Mouse (Mus musculus): Measurements from ENCODE around the gene Nkx3-2. TPM values are rescaled to one million over a fixed set of nuclear protein-coding genes. Genes with fewer than 3 reads are reported as not detected.

Gene Nkx3-2
- polyA plus RNA-seq (2015; fragmentation: Nextera tagmentation; extraction: Ambion mirVana) = 1.9 and 2.5 TPM in 2 replicates

DNA sequence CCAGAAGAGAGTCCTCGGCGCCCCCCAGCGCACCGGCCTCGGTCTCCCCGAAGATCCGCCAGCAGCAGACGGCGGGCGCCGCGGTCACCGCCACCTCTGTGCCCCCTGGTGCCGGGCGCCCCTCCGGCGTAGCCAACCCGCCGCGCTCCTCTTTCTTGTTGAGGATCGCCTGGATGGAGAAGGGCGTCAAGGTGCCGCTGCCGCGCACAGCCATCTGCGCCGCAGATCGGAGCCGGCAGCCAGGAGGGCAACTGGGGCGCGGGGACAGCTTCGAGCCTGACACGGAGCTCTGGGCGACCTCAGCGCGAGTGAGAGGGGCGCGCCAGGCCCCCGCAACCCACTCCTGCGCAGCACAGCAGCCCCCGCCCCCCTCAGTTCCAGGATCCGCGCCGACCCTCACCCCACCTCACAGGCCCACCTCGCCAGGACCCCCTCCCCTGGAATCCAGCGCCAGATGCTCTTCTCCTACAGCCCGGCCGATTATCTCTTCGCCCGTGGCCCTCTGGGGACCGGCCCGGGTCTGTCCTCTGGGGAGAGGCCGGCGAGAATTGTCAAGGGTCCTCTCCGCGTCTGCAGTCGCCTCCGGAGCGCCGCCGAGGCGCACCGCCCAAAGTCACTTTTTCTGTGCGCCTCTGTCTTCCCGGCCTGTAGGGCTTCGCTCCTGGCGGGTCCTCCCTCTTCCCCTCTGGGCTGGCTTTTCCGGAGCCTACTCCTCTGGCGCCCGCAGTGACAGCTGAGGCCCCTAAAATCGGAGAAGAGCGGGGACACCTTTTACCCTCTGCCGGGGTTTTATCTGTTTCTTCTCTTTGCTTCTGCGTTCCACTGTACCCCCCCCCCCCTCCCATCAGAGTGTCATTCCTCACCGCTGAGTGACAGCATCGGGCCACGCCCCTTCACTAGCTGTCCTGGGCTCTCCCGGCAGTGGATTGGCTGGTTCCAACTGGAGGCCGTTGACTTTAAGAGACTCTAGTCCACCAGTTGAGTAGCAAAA, at the start of gene Nkx3-2:
Gene Nkx3-2, minus strand, starts transcription at position 771 of the 991 bp plus-strand sequence.
- Histone ChIP-seq H3K9me3 (replicated peaks; ENCODE audit: control insufficient read depth, low read length) (no peaks in the 10 kb centered on the region), H3K27me3 (ENCODE audit: control insufficient read depth, insufficient read depth, low read length) (peaks cover 68% of the 10 kb centered on the region), H3K36me3 (ENCODE audit: control insufficient read depth, insufficient read depth, low read length) (no peaks in the 10 kb centered on the region), H3K4me1 (ENCODE audit: control insufficient read depth, insufficient read depth, low read length) (peaks cover 5% of the 10 kb centered on the region; the same call in 1 of the 2 replicates), H3K4me2 (ENCODE audit: low read depth, low read length) (peak within 1 kb of the TSS; percentile 50), H3K4me3 (replicated peaks; ENCODE audit: low read length) (peak within 1 kb of the TSS; percentile 46), H3K27ac (ENCODE audit: low read length) (peak within 1 kb of the TSS; percentile 43; the same call in 1 of the 2 replicates), H3K9ac (ENCODE audit: low read length) (peak within 1 kb of the TSS; percentile 60)
- WGBS = under 1% methylated on average over 78 of the region's 79 CpGs
- ATAC-seq (ENCODE audit: insufficient read depth, low FRiP score) = peak; percentile 82

DNA sequence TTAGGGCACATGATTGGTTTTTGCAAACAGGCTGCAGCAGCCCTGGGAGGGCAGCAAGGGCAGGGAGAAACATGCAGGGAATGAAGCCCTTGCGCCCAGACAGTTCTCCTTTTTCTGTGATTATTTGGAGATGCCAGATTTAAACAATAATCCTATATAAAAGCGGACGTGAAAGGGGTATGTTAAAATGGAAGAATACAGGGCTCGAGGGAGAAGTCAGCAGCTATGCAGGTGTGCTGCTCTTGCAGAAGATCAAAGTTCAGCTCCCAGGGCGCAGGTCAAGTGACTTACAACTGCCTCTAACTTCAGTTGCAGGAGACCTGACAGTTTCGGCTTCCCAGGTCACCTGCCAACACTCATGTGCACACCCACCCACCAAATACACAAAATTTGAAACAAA, 48.2 kb upstream of the Nkx3-2 start:
- Histone ChIP-seq H3K4me2 (ENCODE audit: low read depth, low read length) (no peak overlapping the region), H3K9ac (ENCODE audit: low read length) (no peak overlapping the region), H3K9me3 (replicated peaks; ENCODE audit: control insufficient read depth, low read length) (no peaks in the 10 kb centered on the region), H3K27ac (ENCODE audit: low read length) (no peak overlapping the region), H3K27me3 (ENCODE audit: control insufficient read depth, insufficient read depth, low read length) (no peaks in the 10 kb centered on the region), H3K4me3 (replicated peaks; ENCODE audit: low read length) (no peak overlapping the region), H3K4me1 (ENCODE audit: control insufficient read depth, insufficient read depth, low read length) (no peaks in the 10 kb centered on the region), H3K36me3 (ENCODE audit: control insufficient read depth, insufficient read depth, low read length) (peaks cover 8% of the 10 kb centered on the region)
- 83% methylated on average over 6 of the region's 6 CpGs for WGBS
- no peak for ATAC-seq (ENCODE audit: insufficient read depth, low FRiP score)

DNA sequence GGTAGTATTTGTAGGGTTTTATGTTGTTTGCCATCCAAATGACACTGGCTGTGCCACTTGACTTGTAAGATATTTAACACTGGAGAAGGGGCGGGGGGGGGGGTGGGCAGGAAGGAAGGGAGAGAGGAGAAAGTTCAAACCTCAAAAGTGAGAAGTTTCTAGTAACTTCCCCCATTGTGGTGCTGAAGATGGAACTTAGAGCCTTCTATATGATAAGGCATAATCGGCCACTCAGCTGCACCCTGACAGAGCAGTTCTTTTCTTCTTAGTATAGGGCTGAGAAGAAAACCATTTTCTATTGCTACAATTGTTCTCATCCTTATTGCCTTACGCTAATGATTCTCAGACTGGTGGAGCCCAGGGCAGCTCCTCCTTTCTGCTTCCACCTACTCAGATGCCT, 47.0 kb upstream of the Nkx3-2 start:
- WGBS = 81% methylated on average over 3 of the region's 3 CpGs
- H3K4me1 ChIP-seq (ENCODE audit: control insufficient read depth, insufficient read depth, low read length) = no peaks in the 10 kb centered on the region
- no peaks in the 10 kb centered on the region for H3K27me3 ChIP-seq (ENCODE audit: control insufficient read depth, insufficient read depth, low read length)
- H3K4me2 ChIP-seq (ENCODE audit: low read depth, low read length) = no peak overlapping the region
- H3K9ac ChIP-seq (ENCODE audit: low read length) = no peak overlapping the region
- peaks cover 8% of the 10 kb centered on the region; the same call in 1 of the 2 replicates for H3K36me3 ChIP-seq (ENCODE audit: control insufficient read depth, insufficient read depth, low read length)
- H3K4me3 ChIP-seq (replicated peaks; ENCODE audit: low read length) = no peak overlapping the region
- no peak for ATAC-seq (ENCODE audit: insufficient read depth, low FRiP score)
- no peaks in the 10 kb centered on the region for H3K9me3 ChIP-seq (replicated peaks; ENCODE audit: control insufficient read depth, low read length)
- H3K27ac ChIP-seq (ENCODE audit: low read length) = no peak overlapping the region

DNA sequence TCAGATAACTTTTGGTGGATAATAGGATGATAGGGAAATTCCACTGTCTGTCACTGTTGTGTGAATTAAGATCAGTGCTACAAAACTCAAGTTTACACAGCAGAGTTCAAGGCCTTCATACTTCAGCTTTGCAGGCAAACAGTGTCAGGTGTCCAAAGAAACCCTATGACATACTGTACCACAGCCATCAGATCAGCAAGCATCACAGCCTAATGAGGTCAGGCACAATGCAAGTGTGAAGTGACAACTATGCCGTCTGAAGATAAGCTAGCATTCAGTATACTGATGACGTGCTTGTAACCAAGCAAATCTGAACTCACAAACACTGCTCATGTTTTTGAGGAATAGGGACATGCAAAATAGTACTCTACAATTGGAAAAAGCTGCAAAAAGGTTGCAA, 43.1 kb upstream of the Nkx3-2 start:
- WGBS = 81% methylated on average over 2 of the region's 2 CpGs
- no peaks in the 10 kb centered on the region for H3K9me3 ChIP-seq (replicated peaks; ENCODE audit: control insufficient read depth, low read length)
- no peak overlapping the region for H3K9ac ChIP-seq (ENCODE audit: low read length)
- no peak overlapping the region for H3K4me2 ChIP-seq (ENCODE audit: low read depth, low read length)
- H3K4me1 ChIP-seq (ENCODE audit: control insufficient read depth, insufficient read depth, low read length) = no peaks in the 10 kb centered on the region
- no peaks in the 10 kb centered on the region for H3K27me3 ChIP-seq (ENCODE audit: control insufficient read depth, insufficient read depth, low read length)
- no peak for ATAC-seq (ENCODE audit: insufficient read depth, low FRiP score)
- no peak overlapping the region for H3K27ac ChIP-seq (ENCODE audit: low read length)
- H3K4me3 ChIP-seq (replicated peaks; ENCODE audit: low read length) = no peak overlapping the region
- peaks cover 6% of the 10 kb centered on the region for H3K36me3 ChIP-seq (ENCODE audit: control insufficient read depth, insufficient read depth, low read length)

DNA sequence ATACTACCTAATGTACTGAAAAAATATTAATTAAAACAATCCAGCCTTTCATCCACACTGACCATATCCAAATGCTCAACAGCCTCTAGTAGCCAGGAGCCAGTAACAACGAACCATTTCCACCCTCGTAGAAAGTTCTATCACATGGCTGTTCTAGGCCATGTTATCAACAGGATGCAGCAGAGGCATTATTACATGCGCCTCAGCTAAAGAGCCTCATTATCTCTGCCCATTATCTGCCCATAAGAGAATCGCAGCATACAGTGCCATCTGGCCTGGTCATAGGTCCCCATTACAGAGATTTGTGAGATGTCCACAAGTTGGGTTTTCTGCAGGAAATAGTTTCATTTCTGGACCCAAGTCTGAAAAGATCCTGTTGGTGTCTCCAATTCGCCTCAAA, 41.9 kb upstream of the Nkx3-2 start:
- Histone ChIP-seq H3K27me3 (ENCODE audit: control insufficient read depth, insufficient read depth, low read length) (no peaks in the 10 kb centered on the region), H3K4me3 (replicated peaks; ENCODE audit: low read length) (no peak overlapping the region), H3K36me3 (ENCODE audit: control insufficient read depth, insufficient read depth, low read length) (peaks cover 3% of the 10 kb centered on the region; the same call in 1 of the 2 replicates), H3K9me3 (replicated peaks; ENCODE audit: control insufficient read depth, low read length) (no peaks in the 10 kb centered on the region), H3K4me2 (ENCODE audit: low read depth, low read length) (no peak overlapping the region), H3K9ac (ENCODE audit: low read length) (no peak overlapping the region), H3K27ac (ENCODE audit: low read length) (no peak overlapping the region), H3K4me1 (ENCODE audit: control insufficient read depth, insufficient read depth, low read length) (no peaks in the 10 kb centered on the region)
- 89% methylated on average over 5 of the region's 5 CpGs for WGBS
- ATAC-seq (ENCODE audit: insufficient read depth, low FRiP score) = no peak

DNA sequence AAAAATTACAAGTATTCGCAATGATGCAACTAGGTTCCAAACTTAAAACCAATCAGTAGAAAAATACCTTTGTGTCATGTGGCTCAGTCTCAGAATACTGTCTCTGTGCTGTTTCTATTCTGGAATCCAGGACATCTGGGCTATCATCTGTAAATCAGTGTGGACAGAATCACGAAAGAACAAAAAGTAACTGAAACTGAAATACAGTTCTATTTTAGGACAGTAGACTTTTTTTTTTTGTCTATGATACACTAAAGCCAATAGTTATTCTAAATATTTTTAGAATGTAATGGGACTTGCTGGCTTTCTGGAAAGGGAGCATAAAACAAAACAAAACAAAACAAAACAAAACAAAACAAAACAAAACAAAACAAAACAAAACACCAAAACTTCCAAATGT, 40.8 kb upstream of the Nkx3-2 start:
- no peak overlapping the region for H3K9ac ChIP-seq (ENCODE audit: low read length)
- H3K36me3 ChIP-seq (ENCODE audit: control insufficient read depth, insufficient read depth, low read length) = peaks cover 5% of the 10 kb centered on the region; the same call in 1 of the 2 replicates
- no peak overlapping the region for H3K4me3 ChIP-seq (replicated peaks; ENCODE audit: low read length)
- no peaks in the 10 kb centered on the region for H3K9me3 ChIP-seq (replicated peaks; ENCODE audit: control insufficient read depth, low read length)
- no peaks in the 10 kb centered on the region for H3K27me3 ChIP-seq (ENCODE audit: control insufficient read depth, insufficient read depth, low read length)
- ATAC-seq (ENCODE audit: insufficient read depth, low FRiP score) = no peak
- H3K4me1 ChIP-seq (ENCODE audit: control insufficient read depth, insufficient read depth, low read length) = no peaks in the 10 kb centered on the region
- 89% methylated on average over 2 of the region's 2 CpGs for WGBS
- no peak overlapping the region for H3K27ac ChIP-seq (ENCODE audit: low read length)
- no peak overlapping the region for H3K4me2 ChIP-seq (ENCODE audit: low read depth, low read length)

DNA sequence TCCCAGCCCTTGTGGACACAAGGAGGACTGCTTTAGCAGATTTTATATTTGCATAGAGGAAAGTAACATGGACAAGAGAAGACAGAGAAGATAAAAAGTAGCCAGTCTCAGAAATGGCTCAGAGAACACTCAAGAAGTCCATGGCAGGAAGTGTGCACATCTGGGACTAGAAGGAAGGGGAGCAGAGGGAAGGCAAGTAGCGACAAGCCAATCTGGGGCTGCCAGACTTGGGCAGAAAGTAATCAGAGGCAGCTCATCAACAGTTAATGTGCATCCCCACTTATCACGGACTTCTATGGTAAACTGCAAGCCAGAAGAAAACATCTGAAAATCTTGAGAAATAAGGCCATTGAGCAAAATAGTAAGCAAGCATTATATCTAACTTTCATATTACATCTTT, 40.3 kb upstream of the Nkx3-2 start:
- Histone ChIP-seq H3K4me1 (ENCODE audit: control insufficient read depth, insufficient read depth, low read length) (no peaks in the 10 kb centered on the region), H3K36me3 (ENCODE audit: control insufficient read depth, insufficient read depth, low read length) (peaks cover 5% of the 10 kb centered on the region; the same call in 1 of the 2 replicates), H3K9ac (ENCODE audit: low read length) (no peak overlapping the region), H3K4me3 (replicated peaks; ENCODE audit: low read length) (no peak overlapping the region), H3K27ac (ENCODE audit: low read length) (no peak overlapping the region), H3K4me2 (ENCODE audit: low read depth, low read length) (no peak overlapping the region), H3K9me3 (replicated peaks; ENCODE audit: control insufficient read depth, low read length) (no peaks in the 10 kb centered on the region), H3K27me3 (ENCODE audit: control insufficient read depth, insufficient read depth, low read length) (no peaks in the 10 kb centered on the region)
- WGBS = 76% methylated on average over 2 of the region's 2 CpGs
- no peak for ATAC-seq (ENCODE audit: insufficient read depth, low FRiP score)

DNA sequence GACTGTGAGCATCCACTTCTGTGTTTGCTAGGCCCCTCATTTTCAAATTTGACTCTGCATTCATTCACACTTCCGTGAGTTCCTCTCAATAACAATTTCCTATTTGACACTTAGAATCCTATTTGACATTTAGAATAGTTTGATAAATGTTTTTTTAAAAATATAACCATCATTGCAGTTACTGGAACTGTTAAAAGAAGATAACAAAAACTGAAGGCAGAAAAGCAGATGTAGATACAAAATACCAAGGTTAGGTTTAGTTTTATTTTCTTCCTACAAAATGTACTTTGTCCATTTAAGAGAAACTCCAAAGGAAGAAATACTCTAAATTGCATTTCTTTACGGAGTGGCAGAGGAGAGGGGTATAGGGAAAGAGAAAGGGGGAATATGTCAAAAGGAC, 37.3 kb upstream of the Nkx3-2 start:
- Histone ChIP-seq H3K27ac (ENCODE audit: low read length) (no peak overlapping the region), H3K27me3 (ENCODE audit: control insufficient read depth, insufficient read depth, low read length) (no peaks in the 10 kb centered on the region), H3K4me3 (replicated peaks; ENCODE audit: low read length) (no peak overlapping the region), H3K4me2 (ENCODE audit: low read depth, low read length) (no peak overlapping the region), H3K36me3 (ENCODE audit: control insufficient read depth, insufficient read depth, low read length) (peaks cover 10% of the 10 kb centered on the region; the same call in 1 of the 2 replicates), H3K9ac (ENCODE audit: low read length) (no peak overlapping the region), H3K4me1 (ENCODE audit: control insufficient read depth, insufficient read depth, low read length) (no peaks in the 10 kb centered on the region), H3K9me3 (replicated peaks; ENCODE audit: control insufficient read depth, low read length) (no peaks in the 10 kb centered on the region)
- no peak for ATAC-seq (ENCODE audit: insufficient read depth, low FRiP score)
- WGBS = 83% methylated on average over 2 of the region's 2 CpGs

DNA sequence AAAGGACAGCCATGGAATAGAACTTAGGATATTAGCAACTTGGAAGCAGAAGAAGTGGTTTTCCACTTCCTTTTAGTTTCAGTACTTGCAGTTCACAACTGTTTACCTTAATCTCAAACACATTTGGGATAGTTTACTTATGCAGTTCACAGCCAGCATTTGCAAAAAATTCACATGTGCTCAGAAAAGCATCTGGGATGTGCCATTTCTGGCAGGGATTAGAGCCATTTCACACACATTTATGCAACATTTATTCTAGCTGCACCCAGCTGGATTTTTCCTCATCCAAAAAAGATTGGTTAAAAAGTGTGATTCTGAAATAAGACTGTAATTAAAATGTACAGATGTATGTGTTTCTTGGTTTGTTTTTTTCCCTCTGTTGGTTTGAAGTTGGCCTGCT, 30.1 kb upstream of the Nkx3-2 start:
- Histone ChIP-seq H3K4me3 (replicated peaks; ENCODE audit: low read length) (no peak overlapping the region), H3K4me2 (ENCODE audit: low read depth, low read length) (no peak overlapping the region), H3K9me3 (replicated peaks; ENCODE audit: control insufficient read depth, low read length) (no peaks in the 10 kb centered on the region), H3K36me3 (ENCODE audit: control insufficient read depth, insufficient read depth, low read length) (peaks cover 17% of the 10 kb centered on the region), H3K27me3 (ENCODE audit: control insufficient read depth, insufficient read depth, low read length) (no peaks in the 10 kb centered on the region), H3K9ac (ENCODE audit: low read length) (no peak overlapping the region), H3K27ac (ENCODE audit: low read length) (no peak overlapping the region), H3K4me1 (ENCODE audit: control insufficient read depth, insufficient read depth, low read length) (no peaks in the 10 kb centered on the region)
- ATAC-seq (ENCODE audit: insufficient read depth, low FRiP score) = no peak

Data from stomach, embryonic 16.5 days (tissue).